Mouse (Mus musculus) CH12.LX (cell line): ENCODE measurements around the gene Matn3. TPM values are rescaled to one million over a fixed set of nuclear protein-coding genes. Genes with fewer than 3 reads are reported as not detected.

Experiments used
- DNase-seq: peaks from one replicate; pipeline ENCODE4 v3.0.0-alpha.2; 2013; ENCODE audit errors: extremely low read depth
- H3K27ac ChIP-seq: 2 replicates; pipeline ENCODE4 v1.5.1; 2012; ENCODE audit warnings: low read depth, mild to moderate bottlenecking, control low read depth, moderate library complexity; ENCODE audit not compliant: insufficient read depth
- H3K27me3 ChIP-seq: replicated peaks from 2 replicates; pipeline ENCODE3; 2012; ENCODE audit warnings: inconsistent platforms
- H3K36me3 ChIP-seq, 2 experiments: replicated peaks in 1 of 2; 2 replicates each; pipeline versions ENCODE3 to v1.6.1; 2012; ENCODE audit warnings: inconsistent platforms in 1 of 2, low read length in 1 of 2, mild to moderate bottlenecking in 1 of 2, mixed read lengths in 1 of 2, moderate library complexity in 1 of 2; ENCODE audit not compliant: control insufficient read depth in 1 of 2, insufficient read depth in 1 of 2
- H3K4me1 ChIP-seq, 2 experiments: 2 replicates each; pipeline ENCODE4 v1.6.1; 2012; ENCODE audit warnings: inconsistent platforms in 1 of 2, moderate library complexity in 1 of 2; ENCODE audit not compliant: insufficient read depth in 2 of 2, control insufficient read depth in 1 of 2
- H3K4me2 ChIP-seq: 2 replicates; pipeline ENCODE4 v1.6.1; 2012; ENCODE audit warnings: low read depth, mild to moderate bottlenecking, control low read depth; ENCODE audit not compliant: poor library complexity, insufficient read depth, severe bottlenecking
- H3K4me3 ChIP-seq, 3 experiments: fragments of 150-350 bp in 1 of 3; sonication (generic) in 1 of 3; replicated peaks in 1 of 3; 2 replicates each; pipeline versions ENCODE3 to v1.5.1; 2011 to 2012; ENCODE audit warnings: low read depth in 2 of 3, low read length in 2 of 3, mild to moderate bottlenecking in 2 of 3, moderate library complexity in 2 of 3, control low read depth in 1 of 3, improper control_type of control experiment in 1 of 3, inconsistent platforms in 1 of 3, mixed read lengths in 1 of 3; ENCODE audit not compliant: poor library complexity in 1 of 3
- H3K79me2 ChIP-seq: replicated peaks from 2 replicates; pipeline ENCODE4 v1.6.1; 2012; ENCODE audit warnings: mild to moderate bottlenecking, moderate library complexity; ENCODE audit not compliant: control insufficient read depth, poor library complexity, insufficient read depth, severe bottlenecking; ENCODE audit errors: extremely low read depth
- H3K9ac ChIP-seq: 2 replicates; pipeline ENCODE4 v1.6.1; 2012; ENCODE audit warnings: low read depth, mild to moderate bottlenecking, control low read depth, moderate library complexity; ENCODE audit not compliant: insufficient read depth
- H3K9me3 ChIP-seq: replicated peaks from 2 replicates; pipeline ENCODE3; 2012; ENCODE audit warnings: low read length, inconsistent platforms, mixed read lengths
- BHLHE40 ChIP-seq: IDR thresholded peaks from 2 replicates; pipeline ENCODE4 v1.6.1; 2011; ENCODE audit warnings: mild to moderate bottlenecking, low read depth, low read length, improper control_type of control experiment
- CHD1 ChIP-seq: IDR thresholded peaks from 2 replicates; pipeline ENCODE4 v1.6.1; 2012; ENCODE audit warnings: low read depth, low read length, improper control_type of control experiment, inconsistent platforms
- CTCF ChIP-seq, 2 experiments: IDR thresholded peaks in 1 of 2; conservative IDR thresholded peaks in 1 of 2; 2 replicates each; pipeline ENCODE4 v1.5.1; 2011 to 2012; ENCODE audit warnings: low read depth in 2 of 2, low read length in 2 of 2, improper control_type of control experiment in 1 of 2, inconsistent platforms in 1 of 2, mild to moderate bottlenecking in 1 of 2, moderate library complexity in 1 of 2
- E2F4 ChIP-seq: IDR thresholded peaks from 2 replicates; pipeline ENCODE4 v1.6.1; 2011; ENCODE audit warnings: low read depth, low read length, improper control_type of control experiment; ENCODE audit not compliant: insufficient replicate concordance
- ELF1 ChIP-seq: IDR thresholded peaks from 2 replicates; pipeline ENCODE4 v1.6.1; 2014; ENCODE audit warnings: low read depth, mild to moderate bottlenecking, inconsistent platforms, low read length, improper control_type of control experiment
- EP300 ChIP-seq: IDR thresholded peaks from 2 replicates; pipeline ENCODE4 v1.6.1; 2011; ENCODE audit warnings: low read length, improper control_type of control experiment
- ETS1 ChIP-seq: conservative IDR thresholded peaks from 2 replicates; pipeline ENCODE4 v1.6.1; 2012; ENCODE audit warnings: low read depth, mild to moderate bottlenecking, inconsistent platforms, low read length, improper control_type of control experiment, moderate library complexity
- HCFC1 ChIP-seq: IDR thresholded peaks from 2 replicates; pipeline ENCODE4 v1.6.1; 2012; ENCODE audit warnings: low read depth, mild to moderate bottlenecking, inconsistent platforms, low read length, improper control_type of control experiment
- IRF4 ChIP-seq: IDR thresholded peaks from 2 replicates; pipeline ENCODE4 v1.6.1; 2014; ENCODE audit warnings: low read depth, mild to moderate bottlenecking, inconsistent platforms, low read length, improper control_type of control experiment
- KAT2A ChIP-seq: IDR thresholded peaks from 2 replicates; pipeline ENCODE4 v1.6.1; 2012; ENCODE audit warnings: low read length, improper control_type of control experiment, inconsistent platforms; ENCODE audit not compliant: insufficient replicate concordance
- MAFK ChIP-seq: IDR thresholded peaks from 2 replicates; pipeline ENCODE4 v1.6.1; 2011; ENCODE audit warnings: low read length, improper control_type of control experiment; ENCODE audit not compliant: insufficient replicate concordance
- MAZ ChIP-seq: IDR thresholded peaks from 2 replicates; pipeline ENCODE4 v1.6.1; 2012; ENCODE audit warnings: low read depth, mild to moderate bottlenecking, inconsistent platforms, low read length, improper control_type of control experiment, moderate library complexity
- MEF2A ChIP-seq: IDR thresholded peaks from 2 replicates; pipeline ENCODE4 v1.6.1; 2014; ENCODE audit warnings: low read depth, mild to moderate bottlenecking, inconsistent platforms, low read length, improper control_type of control experiment, borderline replicate concordance
- MXI1 ChIP-seq: IDR thresholded peaks from 2 replicates; pipeline ENCODE4 v1.6.1; 2011; ENCODE audit warnings: mild to moderate bottlenecking, low read depth, low read length, improper control_type of control experiment
- MYC ChIP-seq: IDR thresholded peaks from 2 replicates; pipeline ENCODE4 v1.6.1; 2011; ENCODE audit warnings: low read depth, mild to moderate bottlenecking, improper control_type of control experiment, low read length
- NELFE ChIP-seq: IDR thresholded peaks from 2 replicates; pipeline ENCODE4 v1.6.1; 2011; ENCODE audit warnings: low read depth, low read length, improper control_type of control experiment
- NRF1 ChIP-seq: IDR thresholded peaks from 2 replicates; pipeline ENCODE4 v1.6.1; 2014; ENCODE audit warnings: low read depth, mild to moderate bottlenecking, inconsistent platforms, low read length, improper control_type of control experiment, moderate library complexity
- PAX5 ChIP-seq: IDR thresholded peaks from 2 replicates; pipeline ENCODE4 v1.6.1; 2012; ENCODE audit warnings: low read length, inconsistent platforms, mixed read lengths
- POLR2A ChIP-seq: IDR thresholded peaks from 2 replicates; pipeline ENCODE4 v1.6.1; 2011; ENCODE audit warnings: low read depth, mild to moderate bottlenecking, improper control_type of control experiment, low read length
- RAD21 ChIP-seq: IDR thresholded peaks from 2 replicates; pipeline ENCODE4 v1.6.1; 2011; ENCODE audit warnings: low read depth, mild to moderate bottlenecking, low read length, improper control_type of control experiment, moderate library complexity
- RCOR1 ChIP-seq: conservative IDR thresholded peaks from 2 replicates; pipeline ENCODE4 v1.6.1; 2012; ENCODE audit warnings: low read depth, mild to moderate bottlenecking, inconsistent platforms, low read length, improper control_type of control experiment
- SIN3A ChIP-seq: IDR thresholded peaks from 2 replicates; pipeline ENCODE4 v1.6.1; 2012; ENCODE audit warnings: low read length, improper control_type of control experiment, inconsistent platforms
- SMC3 ChIP-seq: IDR thresholded peaks from 2 replicates; pipeline ENCODE4 v1.6.1; 2011; ENCODE audit warnings: low read depth, low read length, improper control_type of control experiment
- UBTF ChIP-seq: IDR thresholded peaks from 2 replicates; pipeline ENCODE4 v1.6.1; 2012; ENCODE audit warnings: low read depth, mild to moderate bottlenecking, inconsistent platforms, low read length, improper control_type of control experiment, moderate library complexity
- USF1 ChIP-seq: IDR thresholded peaks from 2 replicates; pipeline ENCODE4 v1.6.1; 2014; ENCODE audit warnings: low read depth, mild to moderate bottlenecking, inconsistent platforms, low read length, improper control_type of control experiment
- ZC3H11A ChIP-seq: IDR thresholded peaks from 2 replicates; pipeline ENCODE4 v1.6.1; 2012; ENCODE audit warnings: low read depth, mild to moderate bottlenecking, inconsistent platforms, low read length, improper control_type of control experiment
- ZKSCAN1 ChIP-seq: IDR thresholded peaks from 2 replicates; pipeline ENCODE4 v1.6.1; 2012; ENCODE audit warnings: low read depth, inconsistent platforms, low read length, improper control_type of control experiment, borderline replicate concordance
- ZNF384 ChIP-seq: IDR thresholded peaks from 2 replicates; pipeline ENCODE4 v1.6.1; 2012; ENCODE audit warnings: low read depth, low read length, improper control_type of control experiment, inconsistent platforms
- dilution Hi-C: fragments of 300-500 bp; cut with MboI; formaldehyde crosslinking; loops from 2 replicates; pipeline ENCODE4 v1.14.3; 2020; ENCODE audit warnings: low sequenced_read_pairs; ENCODE audit not compliant: extremely low pct_unique_long_range_greater_than_20kb, extremely low pct_ligation_motif_present
- in situ Hi-C: fragments of 300-500 bp; cut with MboI; formaldehyde crosslinking; loops from 3 replicates; pipeline ENCODE4 v1.14.3; 2019; ENCODE audit warnings: low sequenced_read_pairs, low pct_ligation_motif_present, low pct_unique_long_range_greater_than_20kb, mixed read lengths
- polyA plus RNA-seq: library from polyadenylated mRNA; unstranded; fragments of >175 nt; gene quantifications from 2 replicates; pipeline ENCODE4 v1.2.1, GENCODE M21; 2012; ENCODE audit warnings: low read depth; ENCODE audit not compliant: insufficient read length
- total RNA-seq, 2 experiments: library from RNA; depleted of rRNA; stranded (reverse); fragments of 300-350 nt in 1 of 2; fragments of >200 nt in 1 of 2; gene quantifications; 2 replicates each; pipeline ENCODE4 v1.2.3; 2012 to 2014

Matn3 gene
- total and polyA plus RNA-seq, 3 experiments, result not detected

- TF ChIP-seq ZKSCAN1 (no peak), CTCF (conservative IDR thresholded peaks at IDR 0.05 in 1 of 2, IDR thresholded peaks at IDR 0.05 in 1 of 2; ENCODE audit: low read depth in 2 of 2, low read length in 2 of 2) (no peak), IRF4 (no peak), MYC (no peak), RCOR1 (no peak), SMC3 (no peak), MEF2A (no peak), ELF1 (peak; percentile 73), CHD1 (no peak), POLR2A (peak; percentile 87), EP300 (no peak), ETS1 (no peak), KAT2A (no peak)
Measured at GRCm38 (mm10) chr12:8973820-8974465, 26.2 kb downstream of the Matn3 start, which contains the start of gene Wdr35 (continued).

- H3K9ac ChIP-seq, result no peak overlapping the region
- no peak for DNase-seq
- no peak overlapping the region for H3K4me3 ChIP-seq
Measured at GRCm38 (mm10) chr12:8975076-8975475, 27.3 kb downstream of the Matn3 start.

GRCm38 (mm10) chr12:8993231-8993630 is 45.5 kb downstream of the Matn3 start:
- no peak overlapping the region for H3K4me2 ChIP-seq
- in situ Hi-C loops, result no loop called here
- no peaks in the 10 kb centered on the region for H3K79me2 ChIP-seq
- H3K27ac ChIP-seq, result no peak overlapping the region
- dilution Hi-C loops, result no loop called here
- TF ChIP-seq POLR2A (no peak), ETS1 (no peak), SIN3A (no peak), HCFC1 (no peak), ZNF384 (no peak), E2F4 (no peak), MEF2A (no peak), RCOR1 (no peak), ELF1 (no peak), BHLHE40 (no peak), RAD21 (no peak), UBTF (no peak), PAX5 (no peak), ZKSCAN1 (no peak), KAT2A (no peak)
- no peak overlapping the region for H3K9ac ChIP-seq
- H3K4me3 ChIP-seq, result no peak overlapping the region
- H3K4me1 ChIP-seq, result peaks cover 3 to 23% of the 10 kb centered on the region in 2 experiments; a peak in 3 of 4 replicates
- no peak for DNase-seq
- H3K36me3 ChIP-seq, result peaks cover 0 to 12% of the 10 kb centered on the region in 2 experiments
- H3K27me3 ChIP-seq, result no peaks in the 10 kb centered on the region
- no peaks in the 10 kb centered on the region for H3K9me3 ChIP-seq

More at GRCm38 (mm10) chr12:8975076-8975475, 27.3 kb downstream of the Matn3 start:
- no peak for TF ChIP-seq NRF1
- TF ChIP-seq MXI1, result no peak
- TF ChIP-seq RCOR1, result no peak
- no peak for TF ChIP-seq MAZ
- TF ChIP-seq ZC3H11A, result no peak
- TF ChIP-seq PAX5, result no peak
- TF ChIP-seq NELFE, result no peak
- no peak for TF ChIP-seq MAFK
- no peak for TF ChIP-seq SMC3
- no peak for TF ChIP-seq POLR2A
- TF ChIP-seq HCFC1, result no peak
- no peak for TF ChIP-seq KAT2A
- no peak for TF ChIP-seq USF1
- in situ Hi-C loops (no loop called here), dilution Hi-C loops (no loop called here)
- no peak overlapping the region for H3K4me2 ChIP-seq
- H3K27me3 ChIP-seq, result no peaks in the 10 kb centered on the region
- peaks cover 8% of the 10 kb centered on the region for H3K9me3 ChIP-seq
- H3K79me2 ChIP-seq, result no peaks in the 10 kb centered on the region
- H3K36me3 ChIP-seq, result peaks cover 9 to 16% of the 10 kb centered on the region in 2 experiments
- H3K4me1 ChIP-seq, result peaks cover 0 to 12% of the 10 kb centered on the region in 2 experiments; a peak in 2 of 4 replicates
- H3K27ac ChIP-seq, result no peak overlapping the region
